Mouse (Mus musculus) kidney, adult 2 months (tissue): Measurements from ENCODE around the gene Adgb.

Source experiments
- CTCF ChIP-seq: fragments of 200-500 bp; conservative IDR thresholded peaks from 2 replicates; pipeline ENCODE4 v1.5.1; 2011; ENCODE audit warnings: low read depth, mild to moderate bottlenecking, control low read depth, low read length, moderate library complexity, mixed read lengths; ENCODE audit not compliant: insufficient read depth, insufficient read length
- POLR2A ChIP-seq: fragments of 200-500 bp; IDR thresholded peaks from one replicate; pipeline ENCODE4 v1.6.1; 2011; ENCODE audit warnings: low read depth, low read length, control low read depth

GRCm38 (mm10) chr10:10314521-10314920, 157.6 kb downstream of the Adgb start:
- TF ChIP-seq CTCF (no peak), POLR2A (no peak)
